8 mouse cellular contexts compared by ENCODE assay signal in the genomic region with DNA sequence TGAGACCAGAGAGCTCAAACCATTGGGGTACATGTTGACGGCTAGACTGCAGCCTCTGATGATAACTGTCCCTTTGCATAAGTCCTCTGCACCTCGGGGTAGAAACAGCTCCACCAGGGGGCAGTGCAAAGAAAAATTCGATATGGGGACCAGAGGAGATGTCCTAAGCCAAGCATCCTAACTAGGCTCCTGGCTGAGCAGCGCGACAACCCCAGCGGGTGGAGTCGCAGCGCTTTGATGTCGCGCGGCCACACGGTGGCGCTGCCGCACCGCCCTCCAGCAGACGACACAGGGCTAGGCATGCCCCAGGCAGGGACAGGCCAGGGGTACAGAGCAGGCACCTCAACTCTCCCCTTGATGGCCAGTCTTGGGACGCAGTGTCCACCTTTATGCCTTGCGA.
A peak's percentile ranks its signal among the peaks of the same experiment; 100 is the strongest.
DNase-seq lines count a peak whose midpoint lies in the region; ATAC-seq lines count a peak whose summit lies in the region.

No protein-coding gene starts in this region.

- 3% methylated on average over 18 of the region's 18 CpGs for WGBS in hindbrain, embryonic 15.5 days

- no peaks in the 10 kb centered on the region for H3K36me3 ChIP-seq in hindbrain, embryonic 15.5 days

- H3K4me3 ChIP-seq in hindbrain, embryonic 15.5 days, result no peak overlapping the region

- peaks cover 37% of the 10 kb centered on the region for H3K4me1 ChIP-seq in hindbrain, embryonic 15.5 days (replicated peaks)

- no peaks in the 10 kb centered on the region for H3K27me3 ChIP-seq in hindbrain, embryonic 15.5 days

- H3K9ac ChIP-seq in hindbrain, embryonic 15.5 days, result 0 out of 2 replicates have a peak overlapping the region, but pooled peaks have one; percentile 4

- H3K4me2 ChIP-seq in hindbrain, embryonic 15.5 days, result peak overlapping the region; percentile 32

- no peaks in the 10 kb centered on the region for H3K9me3 ChIP-seq in hindbrain, embryonic 15.5 days

- H3K27ac ChIP-seq in hindbrain, embryonic 15.5 days (replicated peaks), result peak overlapping the region; percentile 53

- peak; percentile 85 for ATAC-seq in hindbrain, embryonic 15.5 days (ENCODE audit: low FRiP score, low read depth)

- DNase-seq in NIH3T3 (ENCODE audit: low read depth), result peak; percentile 71
- peak; percentile 93 to 94 for DNase-seq in cerebellum, postnatal 25 days
- peak; percentile 81 to 87 for DNase-seq in frontal cortex, postnatal 36 days (ENCODE audit: low spot score in 2 of 2)
- DNase-seq in left cerebral cortex, adult 11 months (ENCODE audit: low spot score), result peak; percentile 73
- DNase-seq in lung, postnatal 36 days, result peak; percentile 78
- peak; percentile 74 for DNase-seq in retina, postnatal 7 days (ENCODE audit: low read depth, low spot score)
- DNase-seq in urinary bladder, adult 2 months (ENCODE audit: low spot score), result peak; percentile 68
